Mouse (Mus musculus) stomach, embryonic 14.5 days (tissue): ENCODE measurements around the gene Ikzf2. TPM values are rescaled to one million over a fixed set of nuclear protein-coding genes. Genes with fewer than 3 reads are reported as not detected.

ENCODE experiments used
- ATAC-seq: fragments of 200-750 bp; cut with Nextera tagmentation; 2 replicates; pipeline ENCODE4 v1.8.0; 2017; ENCODE audit warnings: low read depth, moderate TSS enrichment; ENCODE audit not compliant: insufficient number of reproducible peaks, insufficient read depth, low FRiP score
- H3K27ac ChIP-seq: fragments of 300-500 bp; sonication (generic); 2 replicates; pipeline ENCODE4 v1.5.1; 2014; ENCODE audit warnings: mild to moderate bottlenecking, low read length, moderate library complexity, mixed read lengths
- H3K27me3 ChIP-seq: fragments of 300-500 bp; sonication (generic); 2 replicates; pipeline ENCODE4 v1.6.1; 2014; ENCODE audit warnings: low read length, control low read depth, mixed read lengths; ENCODE audit not compliant: control insufficient read depth, insufficient read depth
- H3K36me3 ChIP-seq: fragments of 300-500 bp; sonication (generic); 2 replicates; pipeline ENCODE4 v1.6.1; 2014; ENCODE audit warnings: mild to moderate bottlenecking, control low read depth, low read length, moderate library complexity, mixed read lengths; ENCODE audit not compliant: control insufficient read depth, insufficient read depth
- H3K4me1 ChIP-seq: fragments of 300-500 bp; sonication (generic); 2 replicates; pipeline ENCODE4 v1.6.1; 2014; ENCODE audit warnings: low read length, control low read depth, mixed read lengths; ENCODE audit not compliant: control insufficient read depth, insufficient read depth
- H3K4me2 ChIP-seq: fragments of 300-500 bp; sonication (generic); replicated peaks from 2 replicates; pipeline ENCODE4 v1.6.1; 2014; ENCODE audit warnings: low read depth, low read length, control low read depth
- H3K4me3 ChIP-seq: fragments of 300-500 bp; sonication (generic); 2 replicates; pipeline ENCODE4 v1.5.1; 2014; ENCODE audit warnings: low read depth, low read length, control low read depth
- H3K9ac ChIP-seq: fragments of 300-500 bp; sonication (generic); replicated peaks from 2 replicates; pipeline ENCODE4 v1.6.1; 2014; ENCODE audit warnings: low read depth, mild to moderate bottlenecking, control low read depth, low read length, moderate library complexity, mixed read lengths
- H3K9me3 ChIP-seq: fragments of 300-500 bp; sonication (generic); 2 replicates; pipeline ENCODE4 v1.6.1; 2016; ENCODE audit warnings: low read depth, low read length, control low read depth; ENCODE audit not compliant: control insufficient read depth
- WGBS: fragments of 180-500 bp; shearing (Covaris S2); extraction: QIAGEN DNeasy Blood & Tissue Kit; methylation state at CpG from one replicate; pipeline ENCODE4 v1.1.7; 2014; 5-methylcytosine and 5-hydroxymethylcytosine counted together
- polyA plus RNA-seq: library from polyadenylated mRNA; unstranded; fragments of >200 nt; fragmentation: Nextera tagmentation; extraction: Ambion mirVana; gene quantifications from 2 replicates; pipeline ENCODE4 v1.2.1, GENCODE M21; 2014

Gene Ikzf2
- polyA plus RNA-seq, 1 experiment from 2014 or later: 11.1 TPM

DNA sequence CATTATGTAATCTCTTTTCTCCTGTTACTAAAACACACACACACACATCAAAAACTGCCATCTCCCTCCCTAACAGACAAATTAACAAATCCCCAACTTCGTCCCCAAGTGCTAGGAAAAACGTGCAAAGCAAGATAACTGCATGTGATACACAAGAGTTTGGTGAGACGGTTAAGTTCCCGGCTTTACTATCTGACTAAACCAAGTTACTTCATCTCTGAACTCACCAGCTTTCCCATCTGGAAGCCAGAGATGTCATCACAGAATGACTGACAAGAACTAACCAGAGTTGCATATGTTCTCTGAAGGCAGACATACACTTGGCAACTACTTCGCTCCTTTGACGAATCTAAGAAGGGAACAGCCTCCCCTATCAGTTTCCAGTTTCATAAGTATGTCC, 56.5 kb downstream of the Ikzf2 start:
- no peaks in the 10 kb centered on the region for H3K9me3 ChIP-seq
- WGBS: 78% methylated on average over 6 of the region's 6 CpGs

DNA sequence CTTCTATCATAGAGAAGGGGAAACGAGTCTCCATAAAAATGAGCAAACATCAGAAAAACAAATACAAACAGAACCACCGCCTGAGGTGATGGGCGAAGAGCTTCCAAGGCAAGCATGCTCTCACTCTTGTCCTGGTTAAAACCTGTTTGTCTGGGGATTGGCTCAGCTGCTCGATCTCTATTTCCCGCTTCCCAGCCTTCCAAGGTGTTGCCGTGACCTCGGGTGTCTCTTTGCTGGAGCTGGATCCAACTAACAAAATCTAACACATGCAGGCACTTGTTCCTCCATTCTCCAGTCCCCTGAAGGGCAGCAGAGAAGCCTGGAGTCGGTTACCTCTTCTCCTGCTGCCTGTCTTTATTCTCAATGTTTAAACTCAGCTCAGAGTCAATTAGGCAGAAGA, 57.5 kb downstream of the Ikzf2 start:
- no peaks in the 10 kb centered on the region for H3K4me1 ChIP-seq
- 60% methylated on average over 8 of the region's 8 CpGs for WGBS
- no peaks in the 10 kb centered on the region for H3K36me3 ChIP-seq
- H3K4me3 ChIP-seq: no peak overlapping the region
- ATAC-seq: no peak
- no peaks in the 10 kb centered on the region for H3K9me3 ChIP-seq
- no peaks in the 10 kb centered on the region for H3K27me3 ChIP-seq
- H3K9ac ChIP-seq: no peak overlapping the region
- no peak overlapping the region for H3K4me2 ChIP-seq
- no peak overlapping the region for H3K27ac ChIP-seq

More for the DNA sequence above, 56.5 kb downstream of the Ikzf2 start:
- Histone ChIP-seq H3K9ac (no peak overlapping the region), H3K4me3 (no peak overlapping the region), H3K27ac (no peak overlapping the region), H3K4me1 (no peaks in the 10 kb centered on the region), H3K36me3 (no peaks in the 10 kb centered on the region), H3K27me3 (no peaks in the 10 kb centered on the region), H3K4me2 (no peak overlapping the region)
- no peak for ATAC-seq

DNA sequence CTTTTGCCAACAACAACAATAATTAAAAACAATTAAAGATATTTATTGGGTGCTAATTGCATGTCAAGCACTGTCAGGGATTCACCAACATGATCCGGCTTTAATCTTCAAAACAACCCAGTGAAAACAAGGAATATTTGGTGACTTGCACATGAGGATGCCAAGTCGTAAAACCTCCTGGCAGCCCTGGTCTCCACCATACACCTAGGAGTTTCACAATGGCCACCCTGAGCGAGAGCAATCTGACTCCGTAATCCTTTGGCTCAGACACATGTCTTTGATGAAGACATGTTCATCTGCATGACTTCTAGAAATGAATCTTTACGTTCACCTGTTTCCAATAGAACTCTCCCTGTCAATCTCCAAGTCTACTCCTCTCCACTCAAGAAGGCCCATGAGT, 75.0 kb downstream of the Ikzf2 start:
- Histone ChIP-seq H3K4me2 (no peak overlapping the region), H3K4me3 (no peak overlapping the region), H3K9me3 (no peaks in the 10 kb centered on the region), H3K27me3 (no peaks in the 10 kb centered on the region), H3K9ac (no peak overlapping the region), H3K4me1 (0 out of 2 replicates have a peak, but pooled peaks cover 4% of the 10 kb centered on the region), H3K36me3 (no peaks in the 10 kb centered on the region), H3K27ac (no peak overlapping the region)
- 95% methylated on average over 5 of the region's 5 CpGs for WGBS
- no peak for ATAC-seq

DNA sequence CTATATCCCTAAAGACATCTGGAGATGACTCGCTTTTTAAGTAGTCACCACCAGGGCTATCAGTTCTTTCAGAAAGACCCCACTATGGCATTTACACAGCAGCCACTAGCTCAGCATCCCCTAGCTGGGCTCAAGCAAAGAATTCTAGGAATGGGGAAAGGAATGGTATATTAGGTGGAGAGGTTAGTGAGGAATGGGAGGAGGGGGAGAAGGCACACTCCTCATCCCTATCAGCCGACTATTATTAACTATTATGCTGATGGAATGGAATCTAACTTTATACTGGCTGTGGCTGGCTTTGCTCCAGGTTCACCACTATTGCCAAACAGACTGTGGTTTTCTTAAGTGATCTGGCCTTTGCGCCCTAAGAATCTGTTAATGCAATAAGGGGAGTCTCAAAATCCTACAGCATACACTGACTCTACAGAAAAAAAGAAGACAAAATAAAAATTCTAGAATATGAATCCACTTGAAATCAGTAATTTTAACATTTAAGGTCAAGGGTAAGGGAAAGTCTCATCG, 75.8 kb downstream of the Ikzf2 start:
- Histone ChIP-seq H3K4me2 (no peak overlapping the region), H3K4me1 (0 out of 2 replicates have a peak, but pooled peaks cover 4% of the 10 kb centered on the region), H3K9ac (no peak overlapping the region), H3K4me3 (no peak overlapping the region), H3K9me3 (no peaks in the 10 kb centered on the region), H3K27ac (no peak overlapping the region), H3K36me3 (no peaks in the 10 kb centered on the region), H3K27me3 (no peaks in the 10 kb centered on the region)
- no peak for ATAC-seq
- WGBS: 62% methylated on average over 4 of the region's 4 CpGs

DNA sequence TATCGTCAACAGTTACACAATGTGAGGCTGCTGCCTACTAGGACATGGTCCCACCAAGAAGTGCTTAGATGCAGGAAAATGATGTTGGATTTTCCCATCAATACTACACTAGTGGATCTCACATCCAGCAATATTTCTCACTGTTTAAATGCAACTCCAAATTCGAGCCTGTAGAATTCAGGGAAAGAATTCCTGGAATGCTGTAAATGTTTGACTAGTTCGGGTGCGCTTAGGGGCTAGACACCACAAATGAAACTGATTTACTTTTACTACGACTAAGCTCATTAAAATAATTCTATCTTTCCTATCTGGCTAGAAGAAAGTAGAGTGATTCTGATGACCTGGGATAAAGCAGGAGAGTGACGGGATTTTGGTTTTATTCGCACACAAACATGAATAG, 76.3 kb downstream of the Ikzf2 start:
- no peak overlapping the region for H3K9ac ChIP-seq
- 34% methylated on average over 7 of the region's 7 CpGs for WGBS
- H3K4me3 ChIP-seq: no peak overlapping the region
- no peak overlapping the region for H3K27ac ChIP-seq
- H3K9me3 ChIP-seq: no peaks in the 10 kb centered on the region
- 0 out of 2 replicates have a peak, but pooled peaks cover 4% of the 10 kb centered on the region for H3K4me1 ChIP-seq
- no peaks in the 10 kb centered on the region for H3K36me3 ChIP-seq
- no peak for ATAC-seq
- H3K27me3 ChIP-seq: no peaks in the 10 kb centered on the region
- no peak overlapping the region for H3K4me2 ChIP-seq

DNA sequence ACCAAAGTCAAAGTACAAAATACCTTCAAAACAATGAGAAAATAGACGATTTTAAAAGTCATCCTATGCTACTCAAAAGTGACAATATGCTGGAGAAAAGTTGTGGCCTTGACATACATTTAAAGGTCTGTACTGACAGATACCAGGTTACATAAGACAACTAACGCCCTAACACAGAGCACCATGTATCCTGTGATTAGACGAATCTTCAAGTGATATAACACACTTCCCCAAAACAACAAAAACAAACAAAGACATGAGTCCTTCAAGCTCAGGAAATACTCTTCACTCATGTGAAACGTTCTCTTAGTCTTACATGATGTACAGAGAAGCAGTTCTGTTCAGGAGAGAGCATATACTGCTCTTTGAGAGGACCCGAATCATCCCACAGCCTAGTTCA, 78.2 kb downstream of the Ikzf2 start:
- Histone ChIP-seq H3K36me3 (no peaks in the 10 kb centered on the region), H3K9me3 (no peaks in the 10 kb centered on the region), H3K4me2 (no peak overlapping the region), H3K4me1 (0 out of 2 replicates have a peak, but pooled peaks cover 4% of the 10 kb centered on the region), H3K9ac (no peak overlapping the region), H3K27ac (no peak overlapping the region), H3K27me3 (no peaks in the 10 kb centered on the region), H3K4me3 (no peak overlapping the region)
- no peak for ATAC-seq
- WGBS: 75% methylated on average over 5 of the region's 5 CpGs

DNA sequence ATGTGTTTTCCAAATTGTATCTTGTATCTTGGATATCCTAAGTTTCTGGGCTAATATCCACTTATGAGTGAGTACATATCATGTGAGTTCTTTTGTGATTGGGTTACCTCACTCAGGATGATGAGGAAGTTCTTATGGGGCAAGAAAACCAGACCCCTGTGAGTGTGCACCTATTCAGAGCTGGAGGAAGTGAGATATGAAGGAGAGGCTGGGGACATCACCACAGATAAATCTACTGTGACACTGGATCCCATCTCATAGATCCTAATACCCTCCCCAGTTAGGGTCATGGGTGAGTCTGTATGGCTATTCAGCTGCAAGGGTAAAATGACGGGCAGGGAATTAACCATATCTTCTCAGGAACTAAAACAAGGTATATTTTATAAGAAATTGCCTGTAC, 80.2 kb downstream of the Ikzf2 start:
- Histone ChIP-seq H3K4me1 (0 out of 2 replicates have a peak, but pooled peaks cover 4% of the 10 kb centered on the region), H3K27ac (no peak overlapping the region), H3K36me3 (no peaks in the 10 kb centered on the region), H3K9ac (no peak overlapping the region), H3K4me2 (no peak overlapping the region), H3K9me3 (no peaks in the 10 kb centered on the region), H3K4me3 (no peak overlapping the region), H3K27me3 (no peaks in the 10 kb centered on the region)
- 80% methylated on average over 1 of the region's 1 CpGs for WGBS
- ATAC-seq: no peak

DNA sequence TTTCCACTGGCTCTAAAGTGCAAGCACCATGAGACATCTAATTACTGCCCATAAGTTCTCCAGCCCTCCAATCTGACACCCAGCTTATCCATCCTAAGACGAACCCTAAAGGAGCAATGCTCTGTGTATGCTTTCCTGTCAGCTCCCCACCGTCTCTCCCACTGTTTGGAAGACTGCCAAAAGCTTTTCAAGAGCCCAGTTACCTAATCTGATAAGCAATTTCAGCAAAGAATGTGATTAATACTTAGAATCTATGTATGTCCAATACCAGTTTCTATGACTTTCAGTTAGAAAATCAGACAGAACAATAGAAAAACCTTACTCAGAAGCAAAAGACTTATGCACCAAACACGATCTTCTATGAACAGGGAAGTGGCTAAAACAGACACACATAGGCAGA, 82.8 kb downstream of the Ikzf2 start:
- no peak overlapping the region for H3K4me3 ChIP-seq
- H3K4me1 ChIP-seq: no peaks in the 10 kb centered on the region
- H3K9me3 ChIP-seq: no peaks in the 10 kb centered on the region
- H3K36me3 ChIP-seq: no peaks in the 10 kb centered on the region
- no peak for ATAC-seq
- no peak overlapping the region for H3K4me2 ChIP-seq
- H3K27ac ChIP-seq: no peak overlapping the region
- no peak overlapping the region for H3K9ac ChIP-seq
- 30% methylated on average over 3 of the region's 3 CpGs for WGBS
- H3K27me3 ChIP-seq: no peaks in the 10 kb centered on the region

DNA sequence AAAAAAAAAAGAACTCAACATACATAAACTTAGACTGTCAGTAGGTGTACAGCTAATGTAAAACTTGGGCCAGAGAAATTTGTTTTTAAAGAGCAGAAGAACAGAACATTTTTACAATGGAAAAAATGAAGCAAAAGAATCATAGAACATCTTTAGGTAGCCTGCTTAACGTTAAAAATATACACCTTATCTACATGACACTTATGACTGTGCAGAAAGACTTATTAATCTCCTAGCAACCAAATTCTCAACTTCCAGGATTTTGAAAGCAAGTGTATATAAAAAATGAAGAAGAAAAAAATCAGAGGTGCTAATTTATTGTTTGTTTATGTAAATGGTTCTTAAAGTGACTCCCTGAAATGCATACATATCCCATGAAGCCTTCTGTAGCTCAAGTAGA, 86.1 kb downstream of the Ikzf2 start:
- Histone ChIP-seq H3K9ac (no peak overlapping the region), H3K9me3 (no peaks in the 10 kb centered on the region), H3K4me2 (no peak overlapping the region), H3K27me3 (no peaks in the 10 kb centered on the region), H3K4me1 (no peaks in the 10 kb centered on the region), H3K27ac (no peak overlapping the region), H3K4me3 (no peak overlapping the region), H3K36me3 (no peaks in the 10 kb centered on the region)
- 55% methylated on average over 1 of the region's 1 CpGs for WGBS
- no peak for ATAC-seq
